Mouse (Mus musculus) retina, adult 2 months (tissue): ENCODE measurements around the gene Ssr3.
"Not testable (repeated sequence)": the region's sequence is repeated elsewhere in the genome, so short reads cannot be mapped to it uniquely, and the experiment has no call there.

Source experiments
- DNase-seq: peaks from one replicate; pipeline ENCODE4 v3.0.0-alpha.2; 2012; ENCODE audit warnings: low read depth, low spot score

Ssr3 gene

DNA sequence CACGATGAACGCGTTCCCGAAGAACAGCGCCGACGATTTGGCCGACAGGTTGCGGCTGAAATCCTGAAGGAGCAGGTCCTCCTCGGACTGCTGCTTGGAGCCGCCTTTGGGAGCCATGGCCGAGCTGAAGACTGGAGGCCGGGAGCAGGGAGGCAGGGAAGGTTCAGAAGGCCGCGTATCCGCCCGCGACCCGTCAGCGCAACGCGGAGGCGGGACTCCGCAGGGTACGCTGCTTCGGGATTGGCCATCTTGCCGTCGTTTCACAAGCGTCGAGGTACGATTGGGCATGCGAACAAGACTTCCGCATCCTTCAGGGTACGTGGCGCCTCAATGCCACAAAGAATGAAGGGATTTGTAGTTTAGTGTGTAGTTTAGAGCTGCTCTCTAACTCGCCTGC lies at the start of gene Ssr3:
Gene Ssr3, minus strand, starts transcription at position 203 of the 397 bp plus-strand sequence.
- peak; percentile 85 for DNase-seq

DNA sequence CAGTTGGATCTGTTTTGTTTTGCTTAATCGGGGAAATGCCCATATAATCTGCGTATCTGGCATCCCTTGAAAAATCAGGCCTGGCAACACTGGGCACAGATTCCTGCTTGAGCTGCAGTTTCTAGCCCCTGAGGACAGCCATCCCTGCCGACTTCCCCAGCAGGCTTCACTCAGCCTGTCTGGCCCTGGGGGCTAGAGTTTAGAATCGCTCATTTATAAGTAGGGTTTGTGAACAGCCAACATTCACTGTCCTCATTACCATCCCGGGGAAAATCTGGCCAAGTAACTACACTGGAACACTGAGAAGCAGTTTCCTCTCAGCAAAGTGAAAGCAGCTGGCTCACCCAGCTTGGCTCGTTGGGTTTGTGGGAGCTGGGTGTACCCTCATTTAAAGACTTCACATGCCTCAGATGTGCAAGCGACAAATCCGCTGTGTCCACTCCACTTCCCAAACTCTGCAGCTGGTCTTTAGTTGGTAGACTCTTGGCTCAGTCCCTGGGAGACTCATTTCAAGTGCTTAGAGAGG lies 49.2 kb upstream of the Ssr3 start:
- DNase-seq, result no peak

DNA sequence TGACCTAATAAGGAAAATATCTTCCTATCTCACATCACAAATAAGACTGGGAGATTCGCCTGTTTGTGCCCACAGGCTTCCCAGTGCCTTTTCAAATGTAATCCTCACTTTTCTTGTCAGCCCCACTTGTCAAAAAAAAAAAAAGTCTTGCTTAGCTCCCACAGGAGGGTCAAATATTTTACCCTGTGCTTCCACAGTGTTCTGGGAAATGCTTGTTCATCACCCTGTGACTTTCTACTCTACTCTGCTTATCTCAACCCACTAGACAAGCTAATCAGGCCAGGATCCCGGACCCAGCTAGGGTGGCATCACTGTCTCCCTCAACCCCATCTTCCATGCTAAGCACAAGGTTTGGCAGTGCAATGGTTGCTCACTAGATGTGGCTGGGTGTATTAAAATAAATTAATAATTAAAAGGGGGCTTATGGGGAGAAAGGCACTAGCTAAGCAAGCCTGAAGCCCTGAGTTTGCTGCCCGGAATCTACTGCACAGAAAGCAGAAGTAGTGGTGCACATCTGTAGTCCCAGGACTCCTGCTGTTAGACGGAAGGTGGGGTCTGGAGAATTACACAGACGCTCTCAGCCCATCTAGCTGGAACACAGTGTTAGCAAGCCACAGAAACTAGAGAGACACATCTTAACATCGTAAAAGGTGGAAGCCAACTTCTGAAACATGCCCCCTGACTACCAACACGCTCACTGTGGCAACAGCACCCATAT lies 46.2 kb upstream of the Ssr3 start:
- DNase-seq, result no peak

DNA sequence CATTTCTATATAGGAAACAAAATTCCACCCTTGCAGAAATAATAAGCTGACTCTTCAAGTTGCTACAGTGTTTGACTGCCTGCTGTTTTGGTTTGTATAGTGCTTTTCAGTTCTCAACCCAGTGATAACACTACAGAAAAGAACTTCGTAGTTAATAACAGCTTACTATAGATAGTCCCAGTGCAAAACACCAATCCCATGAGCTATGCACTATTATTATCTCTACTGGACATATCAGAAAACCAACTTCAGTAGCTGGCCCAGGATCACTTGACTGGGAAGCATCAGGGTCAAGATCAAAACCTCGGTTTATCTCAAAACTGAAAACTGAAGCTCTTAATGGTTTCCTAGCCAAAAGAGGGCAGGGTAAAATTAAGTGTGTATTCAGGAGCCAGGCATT lies 43.4 kb upstream of the Ssr3 start:
- no peak for DNase-seq

DNA sequence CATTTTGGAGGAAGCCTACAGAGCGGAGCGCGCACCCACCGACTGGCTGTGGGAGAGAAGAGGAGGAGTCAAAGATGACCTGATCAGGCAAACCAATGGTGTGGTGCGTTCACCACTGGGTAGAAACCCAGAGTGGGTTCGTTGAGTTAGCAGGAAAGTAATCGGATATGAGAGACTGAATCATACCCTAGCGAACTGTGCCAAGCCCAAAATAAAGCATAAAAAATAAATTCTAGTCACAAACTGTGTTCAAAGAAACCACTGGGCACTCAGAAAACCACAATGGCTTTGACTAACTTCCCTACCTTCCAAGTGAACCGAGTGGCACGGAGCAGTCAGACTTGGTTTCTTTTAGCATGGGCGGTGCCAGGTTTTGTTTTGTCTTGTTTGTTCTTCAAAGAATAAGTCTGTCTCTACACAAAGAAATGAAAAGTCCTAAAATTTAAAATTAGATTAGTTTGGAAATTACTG lies 42.7 kb upstream of the Ssr3 start:
- DNase-seq, result no peak

DNA sequence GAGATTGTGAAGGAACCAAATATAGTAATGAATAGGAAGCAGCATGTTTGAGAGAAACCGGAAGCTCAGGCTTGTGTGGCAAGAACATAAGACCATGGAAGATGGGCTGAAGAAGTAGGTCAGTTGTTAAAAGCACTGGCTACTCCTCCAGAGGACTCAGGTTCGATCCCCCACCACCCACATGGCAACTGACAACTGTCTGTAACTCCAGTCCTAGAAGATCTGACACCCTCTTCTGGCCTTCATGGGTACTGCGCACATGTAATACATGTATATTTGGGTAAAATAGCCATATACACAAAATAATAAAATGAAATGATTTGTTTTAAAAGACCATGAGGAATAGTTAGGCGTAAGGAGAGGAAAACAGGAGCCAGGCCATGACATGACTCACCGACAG lies 39.8 kb upstream of the Ssr3 start:
- DNase-seq, result no peak

DNA sequence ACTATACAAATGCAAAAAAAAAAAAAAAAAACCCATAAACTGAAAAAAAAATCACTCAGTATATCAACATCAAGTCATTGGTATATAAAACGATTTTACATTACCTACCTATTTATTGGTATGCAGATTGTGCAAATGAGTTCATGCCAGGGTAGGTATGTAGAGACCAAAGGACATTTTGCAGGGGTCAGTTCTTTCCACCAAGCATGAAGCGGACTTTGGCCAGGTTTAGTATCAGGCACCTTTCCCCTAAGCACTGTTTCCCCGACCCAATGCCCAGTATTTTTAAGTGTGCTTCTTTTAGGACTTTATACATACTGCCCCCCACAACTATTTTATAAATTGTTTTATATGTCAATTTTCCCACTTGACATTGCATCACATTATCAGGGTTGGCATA lies 27.3 kb upstream of the Ssr3 start:
- DNase-seq, result no peak

DNA sequence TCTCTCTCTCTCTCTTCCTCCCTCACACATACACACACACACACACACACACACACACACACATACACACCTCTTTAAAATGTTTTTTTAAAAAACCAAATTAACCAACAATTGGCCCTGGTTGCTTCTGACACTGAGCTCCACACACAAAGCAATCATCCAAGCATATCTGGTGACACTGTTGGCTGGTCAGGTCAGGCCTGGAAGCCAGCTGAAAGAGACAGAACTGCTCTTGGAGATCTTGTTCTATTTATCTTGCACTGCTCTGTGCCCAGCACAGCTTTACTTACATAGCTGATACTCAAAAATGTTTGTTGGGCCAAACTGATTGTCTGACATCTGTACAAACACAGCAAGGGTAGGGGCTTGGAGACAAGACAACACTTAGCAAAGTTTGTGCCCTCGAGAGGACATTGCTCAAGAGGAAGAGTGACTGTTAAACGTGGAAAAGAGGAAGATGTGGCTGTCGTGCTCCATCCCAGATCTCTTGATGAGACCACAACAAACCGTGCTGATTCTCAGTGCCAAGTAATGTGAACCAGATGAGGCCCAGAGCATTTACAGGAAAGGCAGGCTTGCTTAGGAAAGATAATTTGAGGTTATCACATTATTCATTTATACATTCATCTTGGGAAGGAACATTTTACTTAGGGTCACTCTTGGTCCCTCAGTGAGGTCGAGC lies 25.6 kb upstream of the Ssr3 start:
- DNase-seq, result no peak

DNA sequence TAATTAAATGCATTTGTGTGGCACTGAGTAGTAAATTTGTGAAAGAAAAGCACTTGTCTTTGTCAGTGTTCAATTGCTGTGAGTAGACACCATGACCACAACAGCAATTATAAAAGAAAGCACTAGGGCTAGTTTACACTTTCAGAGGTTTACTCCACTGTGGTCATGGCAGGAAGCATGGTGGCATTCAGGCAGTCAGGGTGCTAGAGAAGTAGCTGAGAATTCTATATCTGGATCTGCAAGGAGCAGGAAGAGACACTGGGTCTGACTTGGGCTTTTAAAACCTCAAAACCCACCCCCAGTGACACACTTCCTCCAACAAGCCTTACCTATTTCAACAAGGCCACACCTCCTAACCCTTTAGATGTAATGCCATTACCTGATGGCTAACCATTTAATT lies 24.1 kb upstream of the Ssr3 start:
- DNase-seq, result no peak

DNA sequence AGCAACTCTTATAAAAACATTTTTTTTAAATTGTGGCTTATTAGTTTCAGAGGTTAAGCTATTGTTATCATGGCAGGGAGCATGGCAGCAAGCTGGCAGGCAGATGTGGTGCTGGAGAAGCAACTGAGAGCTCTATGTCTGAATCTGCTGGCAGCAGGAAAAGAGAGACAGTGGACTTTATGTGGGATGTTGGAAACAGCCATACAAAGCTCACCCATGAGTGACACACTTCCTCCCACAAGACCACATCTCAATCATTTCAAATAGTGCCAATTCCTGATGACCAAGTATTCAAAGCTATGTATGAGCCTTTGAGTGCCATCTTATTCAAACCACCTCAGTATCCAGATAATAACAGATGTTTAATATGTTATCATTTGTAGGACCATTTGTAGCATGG lies 15.5 kb upstream of the Ssr3 start:
- no peak for DNase-seq

DNA sequence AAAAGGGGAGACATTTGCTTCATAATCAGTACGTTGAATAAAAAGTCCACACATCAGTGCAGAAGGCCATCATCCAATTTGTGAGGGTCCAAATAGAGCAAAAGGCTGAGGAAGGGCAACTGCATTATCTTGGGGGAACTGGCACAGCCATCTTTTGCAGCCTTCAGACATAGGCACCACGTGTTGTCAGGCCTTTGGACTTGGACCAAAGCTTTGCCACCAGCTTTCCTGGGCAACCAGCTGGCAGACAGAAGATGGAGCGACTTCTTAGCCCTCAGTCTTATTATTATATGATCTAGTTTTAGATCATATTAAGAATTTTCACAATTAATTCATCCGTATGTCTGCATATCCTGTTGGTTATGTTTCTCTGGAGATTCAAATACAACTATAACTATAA lies 13.4 kb upstream of the Ssr3 start:
- DNase-seq, result no peak

DNA sequence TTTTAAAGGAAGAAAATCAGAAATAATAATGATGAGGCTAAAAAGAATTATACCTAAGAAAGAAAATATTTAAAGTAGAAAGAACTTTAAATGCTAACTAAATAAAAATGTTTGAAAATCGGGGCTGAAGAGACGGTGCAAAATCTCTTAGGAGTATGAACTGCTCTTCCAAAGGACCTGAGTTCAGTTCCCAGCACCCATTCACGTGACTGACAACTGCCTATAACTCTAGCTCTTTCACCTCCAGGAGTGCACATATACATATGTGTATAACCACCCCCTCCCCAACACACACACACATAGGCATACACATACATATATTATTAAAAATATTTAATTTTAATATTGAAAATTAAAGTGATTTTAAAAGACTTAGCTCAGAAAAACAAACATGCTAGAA lies 5.1 kb upstream of the Ssr3 start:
- no peak for DNase-seq

DNA sequence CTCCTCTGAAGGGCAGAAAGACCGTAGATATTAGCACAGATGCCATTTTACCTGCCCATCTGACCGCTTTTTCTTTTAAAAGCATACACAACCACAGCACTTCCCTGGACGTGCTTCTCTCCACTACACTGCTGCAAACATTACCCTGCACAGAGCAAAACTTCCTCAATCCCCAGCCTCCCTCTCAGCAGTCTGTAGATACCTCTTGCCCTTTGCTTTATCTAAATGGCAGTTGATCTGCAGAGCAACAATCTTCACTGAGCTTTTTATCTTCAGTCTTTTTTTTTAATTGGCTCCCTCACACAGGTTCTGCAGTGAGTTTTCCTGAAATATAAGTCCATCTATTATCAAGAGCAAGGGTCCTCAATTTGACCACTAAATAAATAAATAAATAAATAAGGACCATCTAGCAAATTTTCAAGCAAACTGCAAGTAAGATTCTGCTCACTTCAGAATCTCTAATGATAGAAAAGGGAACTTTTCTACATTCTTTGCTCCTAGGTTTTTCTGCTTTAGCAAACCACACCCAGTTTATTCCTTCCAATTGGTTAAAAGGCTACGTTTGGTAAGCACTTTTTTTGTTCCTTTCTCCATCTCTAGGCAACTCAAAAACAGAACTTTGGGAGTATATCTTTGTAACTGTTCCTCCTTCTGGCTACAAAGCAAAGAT lies 4.5 kb upstream of the Ssr3 start:
- no peak for DNase-seq

DNA sequence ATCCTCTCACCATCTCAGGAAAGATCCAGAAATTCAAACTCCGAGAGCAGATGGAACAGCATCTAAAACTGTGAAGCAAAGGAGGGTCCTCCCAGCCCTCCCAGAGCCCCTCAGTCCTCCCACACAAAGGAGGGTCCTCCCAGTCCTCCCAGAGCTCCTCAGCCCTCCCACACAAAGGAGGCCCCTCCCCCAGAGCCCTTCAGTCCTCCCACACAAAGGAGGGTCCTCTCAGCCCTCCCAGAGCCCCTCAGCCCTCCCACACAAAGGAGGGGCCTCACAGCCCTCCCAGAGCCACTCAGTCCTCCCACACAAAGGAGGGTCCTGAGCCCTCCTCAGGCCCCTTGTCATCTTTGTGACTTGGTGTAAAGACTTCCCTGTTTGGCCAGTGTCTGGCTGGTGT lies 2.7 kb upstream of the Ssr3 start:
- not testable (repeated sequence) for DNase-seq

DNA sequence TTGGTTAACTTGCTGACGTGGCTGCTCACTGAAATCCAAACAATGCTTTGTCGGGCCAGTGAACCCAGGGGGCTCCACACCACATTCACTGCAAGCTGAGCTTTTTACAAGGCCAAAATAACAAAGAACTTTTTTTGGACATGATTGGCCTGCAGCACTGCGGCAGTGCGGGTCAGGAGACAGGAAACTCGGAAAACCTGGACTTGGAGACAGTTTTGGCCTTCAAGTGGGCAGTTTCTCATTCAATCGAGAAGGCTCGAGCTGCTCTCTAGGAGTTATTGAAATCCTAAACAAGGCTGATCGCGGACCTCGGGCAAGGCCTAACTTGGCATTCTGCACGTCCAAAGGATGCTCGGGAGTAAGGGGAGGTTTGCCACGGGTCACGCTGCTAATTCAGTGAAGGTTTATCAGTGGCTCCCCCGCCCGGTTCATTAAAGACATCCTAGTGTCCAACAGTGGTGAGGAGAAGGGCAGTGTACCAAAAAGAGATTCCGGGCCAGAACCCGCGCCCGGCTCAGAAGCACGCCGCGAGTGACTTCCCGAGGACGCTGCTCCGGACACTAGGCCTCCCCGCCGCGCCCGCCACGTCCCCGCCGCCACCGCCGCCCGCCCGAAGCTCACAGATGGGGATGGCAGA lies 521 bp downstream of the Ssr3 start:
- no peak for DNase-seq

DNA sequence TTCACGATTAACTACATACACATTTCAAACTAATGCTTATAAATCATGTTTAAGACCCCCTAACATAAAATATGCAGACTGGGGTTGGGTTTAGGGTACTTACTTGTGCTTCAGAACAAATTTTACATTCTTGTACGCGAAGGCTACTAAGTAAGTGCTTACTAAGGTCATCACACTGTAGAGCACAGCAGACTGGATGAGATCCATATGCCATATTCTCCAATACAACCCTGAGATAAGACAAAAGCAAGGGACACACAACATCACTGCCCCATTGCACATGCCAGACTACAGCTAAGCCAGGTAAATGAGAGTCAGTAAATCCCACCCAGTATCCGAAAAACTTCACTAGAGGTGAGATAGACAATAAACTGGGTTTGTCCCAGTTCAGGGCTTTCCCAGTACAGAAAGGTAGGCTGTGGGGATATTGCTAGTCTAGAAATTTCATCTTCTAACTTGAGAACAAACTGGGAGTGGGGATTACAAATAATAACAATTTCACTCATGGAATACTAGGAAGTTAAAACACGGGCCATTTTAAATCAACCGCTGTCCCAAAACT lies 1.1 kb downstream of the Ssr3 start:
- no peak for DNase-seq

DNA sequence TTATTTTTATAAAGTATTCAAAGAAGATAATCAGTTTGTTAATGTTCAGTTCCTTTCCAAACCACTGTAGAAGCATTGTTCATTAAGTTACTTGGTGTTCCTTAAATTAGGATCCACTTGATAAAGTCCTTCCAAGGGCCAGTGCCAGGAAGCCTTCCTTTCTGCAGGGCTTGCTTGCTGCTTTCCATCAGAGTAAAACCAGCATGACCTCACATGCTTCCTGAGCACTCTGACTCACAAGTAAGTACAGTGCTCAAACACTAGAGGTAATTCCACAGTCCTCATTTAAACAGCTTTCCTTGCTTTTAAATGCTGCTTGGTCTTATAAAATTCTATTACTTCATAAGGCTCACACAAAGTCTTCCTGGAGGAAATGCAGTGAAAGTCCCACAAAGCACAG lies 6.7 kb downstream of the Ssr3 start:
- no peak for DNase-seq

DNA sequence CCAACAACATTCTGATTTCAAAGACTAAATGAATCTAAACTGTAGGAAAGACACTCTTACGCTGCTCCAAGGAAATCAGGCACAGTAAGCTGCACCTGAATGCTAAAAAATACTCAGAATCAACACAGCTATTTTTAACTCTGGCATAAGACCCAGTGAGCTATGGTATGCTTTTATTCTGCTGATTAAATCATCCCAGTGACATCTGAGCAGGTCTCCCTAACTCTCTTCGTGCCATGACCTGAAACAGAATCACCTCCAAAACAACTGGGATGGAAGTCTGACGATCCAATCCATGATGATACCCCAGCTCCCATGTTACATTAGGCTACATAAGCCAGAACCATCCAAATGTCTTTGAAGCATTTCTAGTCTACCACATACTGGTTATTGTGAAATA lies 8.0 kb downstream of the Ssr3 start:
- DNase-seq, result no peak

DNA sequence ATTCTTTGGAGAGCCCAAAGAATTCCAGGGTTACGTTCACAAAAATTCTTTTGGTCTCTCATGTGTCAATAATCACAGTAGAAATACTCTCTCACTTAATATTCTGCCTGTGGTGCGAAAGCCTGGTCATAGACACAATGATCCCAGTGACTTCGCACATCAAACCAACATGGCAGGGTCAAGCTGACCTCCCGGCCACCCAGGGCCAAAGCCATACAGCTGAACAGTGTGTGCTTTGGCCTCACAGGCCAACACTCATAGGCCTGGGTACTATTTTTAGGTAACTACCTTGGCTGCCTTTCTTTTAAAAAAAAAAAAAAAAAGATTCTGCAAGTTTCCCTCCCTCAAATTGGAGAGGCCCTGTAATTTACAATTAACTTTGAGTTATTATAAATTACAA lies 11.3 kb downstream of the Ssr3 start:
- no peak for DNase-seq

DNA sequence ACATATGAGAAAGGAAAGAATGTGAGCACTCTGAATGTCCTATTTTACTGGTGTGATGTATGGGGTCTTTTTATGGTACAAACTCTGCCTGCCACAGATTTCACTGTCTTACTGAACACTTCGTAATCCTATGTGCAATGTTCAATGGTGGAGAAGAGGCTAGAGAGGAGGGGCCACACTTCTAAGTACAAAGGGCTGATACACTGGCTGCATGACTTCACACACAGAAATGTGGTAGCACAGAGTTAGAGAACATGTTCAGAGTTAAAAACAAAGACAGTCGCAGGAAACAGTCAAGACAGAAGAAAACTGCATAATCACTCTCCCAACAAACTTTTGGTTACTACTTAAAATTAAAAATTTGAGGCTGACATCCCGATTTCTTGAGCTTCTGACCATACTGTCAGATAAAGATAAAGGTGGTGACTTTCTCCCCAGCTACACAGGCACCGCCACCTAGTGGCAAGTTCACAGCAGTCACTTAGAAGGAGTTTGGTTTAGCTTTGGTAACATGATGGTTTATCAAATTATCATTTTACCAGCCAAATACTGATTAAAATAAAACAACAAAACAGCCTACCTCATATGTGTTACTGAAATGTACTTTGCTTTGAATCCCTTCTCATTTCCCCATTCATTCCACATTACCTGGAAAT lies 12.4 kb downstream of the Ssr3 start:
- DNase-seq, result no peak

DNA sequence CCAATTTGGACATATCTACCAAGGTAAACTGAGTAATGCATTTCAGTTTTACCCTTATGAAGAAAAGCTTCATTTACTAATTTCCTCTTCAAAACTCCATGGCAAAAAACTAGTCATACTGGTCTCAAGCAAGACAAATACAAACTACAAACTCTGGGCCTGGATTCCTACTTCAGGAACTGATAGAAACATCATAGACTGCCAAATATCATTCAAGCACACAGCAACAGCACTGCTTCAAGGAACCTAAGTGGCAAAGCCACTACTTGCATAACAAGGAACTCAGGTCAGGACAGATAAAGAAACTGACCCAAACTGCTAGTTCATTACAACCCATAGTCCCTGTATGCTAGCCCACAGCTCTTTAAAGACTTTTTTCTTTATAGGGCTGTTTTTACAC lies 13.7 kb downstream of the Ssr3 start:
- no peak for DNase-seq
